Mouse (Mus musculus) left cerebral cortex, postnatal 36 days (tissue): ENCODE data around the gene Kif1bp. TPM values are rescaled to one million over a fixed set of nuclear protein-coding genes. Genes with fewer than 3 reads are reported as not detected.
"Not testable (repeated sequence)": the region's sequence is repeated elsewhere in the genome, so short reads cannot be mapped to it uniquely, and the experiment has no call there.

Experiments used
- DNase-seq, 2 experiments: peaks; one replicate each; pipeline ENCODE4 v3.0.0; 2021 to 2022; ENCODE audit warnings: low spot score in 2 of 2, mixed read lengths in 1 of 2
- intact Hi-C: fragments of 180-260 bp; cut with DNase I; formaldehyde crosslinking; loops from one replicate; pipeline ENCODE4 v1.15.1; 2025
- total RNA-seq, 2 experiments: library from RNA; stranded (reverse); gene quantifications; 2 replicates each; pipeline ENCODE4 v1.2.3; 2021

The Kif1bp gene
- 100 to 1,000 TPM; 178 to 198 TPM for total RNA-seq

DNA sequence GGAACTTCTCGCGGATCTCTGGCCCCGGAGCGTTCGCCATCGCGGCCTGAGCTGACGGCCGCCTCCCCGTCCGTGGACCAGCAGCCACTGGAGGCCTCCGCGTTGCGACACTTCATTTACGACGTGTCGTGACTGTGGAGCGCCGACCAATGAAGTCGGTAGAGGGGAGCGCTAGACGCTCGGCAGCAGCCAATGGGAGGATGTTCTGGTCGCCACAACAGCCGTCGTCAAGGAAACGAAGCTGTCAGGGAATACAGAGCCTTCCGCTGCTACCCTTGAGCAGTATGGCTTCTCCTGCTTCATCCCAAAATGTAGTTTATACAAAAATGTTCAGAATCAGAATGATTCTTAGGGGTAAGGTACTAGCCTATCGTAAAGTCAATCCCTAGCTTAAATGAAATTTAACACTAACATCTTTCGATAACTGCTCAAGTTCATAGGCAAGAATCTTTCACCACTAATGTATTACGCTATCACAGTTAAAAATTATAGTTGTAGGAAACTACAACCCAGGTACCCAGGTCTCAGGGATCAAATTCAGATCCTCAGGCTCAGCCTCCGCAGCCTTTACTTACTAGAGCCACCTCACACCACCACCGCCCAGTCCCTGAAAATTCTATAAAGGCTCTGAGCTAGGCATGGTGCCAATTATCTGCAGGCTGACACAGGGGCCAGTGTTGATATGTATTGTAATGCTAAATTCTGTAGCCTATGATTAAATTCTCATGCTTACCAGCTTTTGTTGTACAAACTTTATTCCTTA lies at the start of gene Kif1bp:
Kif1bp (minus strand) TSS at position 120 of the 763 bp plus-strand sequence.
- DNase-seq, result peak; percentile 96 to 97
- intact Hi-C loops, result no loop called here

DNA sequence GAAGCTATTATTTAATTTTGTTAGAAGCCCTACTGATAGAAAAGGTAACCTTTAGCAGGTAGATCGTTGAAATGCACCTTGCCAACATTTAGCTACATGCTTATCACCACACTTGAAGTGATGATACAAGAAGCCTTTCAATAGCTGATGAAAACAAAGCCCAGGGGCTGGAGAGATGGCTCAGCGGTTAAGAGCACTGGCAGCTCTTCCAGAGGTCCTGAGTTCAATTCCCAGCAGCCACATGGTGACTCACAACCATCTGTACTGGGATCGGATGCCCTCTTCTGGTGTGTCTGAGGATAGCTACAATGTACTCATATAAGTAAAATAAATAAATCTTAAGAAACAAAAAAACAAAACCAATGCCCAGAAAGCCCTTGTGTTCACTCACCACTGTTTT lies 25.9 kb upstream of the Kif1bp start:
- DNase-seq, result no peak
- intact Hi-C loops, result no loop called here

DNA sequence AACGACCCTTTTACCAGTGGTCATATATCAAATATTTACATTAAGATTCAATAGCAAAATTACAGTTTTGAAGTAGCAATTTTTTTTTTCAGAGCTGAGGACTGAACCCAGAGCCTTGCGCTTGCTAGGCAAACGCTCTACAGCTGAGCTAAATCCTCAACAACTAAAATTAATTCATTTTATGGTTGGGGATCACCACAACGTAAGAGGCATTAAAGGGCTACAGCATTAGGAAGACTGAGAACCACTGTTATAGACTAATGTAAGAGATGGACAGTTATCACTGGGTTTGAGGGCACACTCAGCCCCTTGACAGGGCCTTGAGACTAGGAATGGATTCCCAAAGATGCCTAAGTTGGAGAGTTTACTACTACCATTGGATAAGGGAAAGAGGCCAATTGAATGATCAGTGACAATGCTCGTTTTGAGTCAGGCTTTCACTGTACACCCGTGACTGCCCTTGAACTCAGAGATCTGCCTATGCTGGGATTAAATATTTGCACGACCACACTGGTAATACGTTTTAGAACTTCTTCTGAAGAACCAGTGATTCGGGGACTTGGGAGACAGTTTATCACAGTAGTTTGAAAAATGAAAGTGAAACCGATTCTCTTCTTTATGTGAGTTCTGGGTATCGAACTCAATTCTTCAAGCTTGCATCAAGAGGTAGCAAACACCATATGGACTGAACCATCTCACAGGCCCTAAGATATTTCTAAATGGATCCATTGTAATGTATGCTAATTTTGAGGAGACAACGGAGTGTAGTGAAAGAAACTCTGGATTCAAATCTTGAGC lies 25.2 kb upstream of the Kif1bp start:
- DNase-seq, result no peak
- intact Hi-C loops, result no loop called here

DNA sequence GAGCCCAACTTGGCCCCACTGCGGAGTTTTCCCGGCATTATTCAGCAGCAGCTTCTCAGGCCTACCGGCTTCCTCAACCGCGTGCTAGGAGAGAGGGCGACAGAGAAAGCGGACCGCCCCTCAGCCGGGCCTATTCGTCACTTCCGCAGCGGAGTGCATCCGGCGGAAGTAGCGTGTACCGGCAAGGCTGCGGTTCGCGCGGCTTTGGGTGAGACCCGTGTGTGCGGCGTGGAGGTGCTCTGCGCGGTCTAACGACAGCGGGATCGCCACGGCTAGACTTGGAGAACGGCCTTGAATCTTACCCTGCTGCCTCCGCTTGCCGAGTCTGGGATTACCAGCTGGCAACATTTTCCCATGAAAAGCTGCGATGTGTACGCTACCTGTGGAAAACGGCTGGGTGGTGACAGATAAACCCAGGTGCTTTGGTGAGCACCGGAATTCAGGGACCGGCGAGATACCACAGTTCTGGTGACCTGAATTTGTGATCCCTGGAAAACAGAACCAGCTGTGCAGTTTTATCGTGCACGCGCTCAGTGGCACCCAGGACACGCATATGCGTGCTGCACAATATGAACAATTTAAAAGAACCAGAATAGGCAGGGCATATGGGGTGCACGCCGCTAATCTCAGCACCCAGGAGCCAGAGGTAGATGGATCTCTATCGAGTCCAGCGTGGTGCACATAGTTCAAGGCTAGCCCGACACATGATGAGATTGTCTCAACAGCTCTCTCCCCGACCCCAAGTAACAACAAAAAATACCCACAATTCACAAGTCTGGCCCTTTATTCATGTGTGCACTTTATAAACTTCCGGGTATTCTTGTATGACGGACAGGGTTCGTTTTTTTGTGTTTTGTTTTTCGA lies 24.2 kb upstream of the Kif1bp start, which contains the start of gene Ddx21:
Ddx21 (minus strand) TSS at position 105 of the 864 bp plus-strand sequence.
- intact Hi-C loops, result no loop called here
- DNase-seq, result peak; percentile 91 to 92

DNA sequence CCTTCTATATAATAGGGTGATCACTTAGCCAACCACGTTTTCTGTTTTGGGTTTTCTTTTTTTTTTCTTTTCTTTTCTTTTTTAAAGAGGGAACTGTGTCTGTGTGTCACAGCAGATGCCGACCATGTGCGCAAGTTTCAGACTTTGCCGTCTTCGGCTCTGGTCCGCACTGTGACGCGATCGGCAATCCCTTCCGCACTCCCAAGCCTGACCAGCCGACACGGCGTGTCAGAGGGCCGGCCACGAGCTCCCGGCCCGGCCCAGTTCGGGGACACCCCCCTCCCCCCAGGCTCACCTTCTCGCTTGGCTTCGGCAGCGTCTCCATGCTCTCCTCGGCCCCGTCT lies 23.5 kb upstream of the Kif1bp start:
- intact Hi-C loops, result no loop called here
- no peak for DNase-seq

DNA sequence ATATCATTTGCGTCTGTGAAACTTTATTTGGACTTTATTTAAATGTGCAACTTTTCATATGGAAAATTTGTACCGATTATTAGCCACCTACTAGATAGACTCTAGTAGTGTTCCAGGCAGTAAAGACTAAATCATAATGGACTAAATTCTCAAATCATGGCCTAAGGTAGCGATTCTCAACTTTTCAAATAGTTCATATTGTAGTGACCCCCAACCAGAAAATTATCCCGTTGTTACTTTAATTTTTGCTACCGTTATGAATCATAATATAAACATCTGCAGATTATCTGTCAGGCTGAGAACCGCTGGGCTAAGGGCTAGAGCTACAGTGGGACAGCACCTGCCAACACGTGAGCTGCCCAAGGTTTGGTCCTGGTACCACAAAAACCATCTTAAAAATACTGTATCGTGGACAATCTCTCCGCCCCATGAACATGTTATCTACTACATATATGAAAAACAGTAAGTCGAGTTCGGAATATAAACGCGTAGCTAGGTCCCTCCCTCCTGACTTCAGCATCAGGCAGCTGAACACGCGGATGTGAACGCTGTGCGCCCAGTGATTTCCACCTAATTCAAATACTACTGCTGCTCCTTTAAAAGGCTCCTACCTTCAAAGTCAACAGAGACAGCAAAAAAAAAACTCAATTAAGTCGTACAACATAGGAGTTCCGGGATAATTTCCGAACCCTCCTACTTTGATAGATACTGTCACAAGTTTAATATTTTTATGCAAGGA lies 23.0 kb upstream of the Kif1bp start:
- no peak for DNase-seq
- intact Hi-C loops, result no loop called here

DNA sequence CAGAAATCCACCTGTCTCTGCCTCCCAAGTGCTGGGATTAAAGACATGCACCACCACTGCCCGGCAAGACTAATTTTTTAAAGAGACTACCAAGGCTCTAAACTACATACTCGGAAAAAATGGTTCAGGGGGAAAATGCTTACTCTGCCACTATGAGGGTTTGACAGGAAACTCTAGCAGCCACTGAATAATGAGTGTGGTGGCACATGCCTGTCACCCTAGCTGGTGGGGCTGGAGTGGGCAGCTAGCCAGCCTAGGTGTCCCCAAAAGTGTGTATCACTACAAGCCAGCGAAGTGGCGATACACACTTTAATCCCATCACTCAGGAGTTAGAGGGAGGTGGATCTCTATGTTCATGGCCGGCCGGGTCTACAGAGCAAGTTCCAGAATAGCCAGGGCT lies 21.8 kb upstream of the Kif1bp start:
- DNase-seq, result no peak
- intact Hi-C loops, result no loop called here

DNA sequence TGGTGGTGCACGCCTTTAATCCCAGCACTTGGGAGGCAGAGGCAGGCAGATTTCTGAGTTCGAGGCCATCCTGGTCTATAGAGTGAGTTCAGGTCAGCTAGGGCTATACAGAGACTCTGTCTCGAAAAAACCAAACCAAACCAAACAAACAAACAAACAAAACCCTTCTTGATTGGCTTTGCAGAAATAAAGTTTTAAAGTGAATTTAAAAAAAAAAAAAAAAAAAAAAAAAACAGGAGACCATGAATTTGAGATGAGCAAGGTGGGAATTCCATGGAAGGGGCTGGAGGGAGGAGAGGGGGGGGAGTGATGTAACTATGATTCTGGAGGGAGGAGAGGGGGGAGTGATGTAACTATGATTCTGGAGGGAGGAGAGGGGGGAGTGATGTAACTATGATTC lies 21.1 kb upstream of the Kif1bp start:
- intact Hi-C loops, DNase-seq: not testable (repeated sequence)

DNA sequence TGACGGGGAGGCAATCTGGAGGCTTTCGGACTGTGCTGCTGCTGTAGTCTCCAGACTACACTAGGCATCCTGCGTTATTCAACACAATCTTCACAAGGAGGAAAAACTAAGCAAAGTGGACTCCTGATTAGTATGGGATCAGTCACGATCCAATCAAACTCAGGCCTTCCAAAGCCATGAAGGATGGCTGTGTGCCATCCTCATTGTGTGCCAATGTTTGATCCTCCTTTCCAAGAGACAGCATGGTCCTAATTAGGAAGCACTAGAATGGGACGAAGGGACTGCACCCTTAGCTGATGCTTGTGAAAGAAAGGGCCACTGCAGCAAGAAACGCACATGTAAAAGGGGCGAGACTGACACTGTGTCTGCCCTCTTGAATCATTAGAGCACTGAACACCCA lies 14.2 kb upstream of the Kif1bp start:
- DNase-seq, result no peak
- intact Hi-C loops, result no loop called here

DNA sequence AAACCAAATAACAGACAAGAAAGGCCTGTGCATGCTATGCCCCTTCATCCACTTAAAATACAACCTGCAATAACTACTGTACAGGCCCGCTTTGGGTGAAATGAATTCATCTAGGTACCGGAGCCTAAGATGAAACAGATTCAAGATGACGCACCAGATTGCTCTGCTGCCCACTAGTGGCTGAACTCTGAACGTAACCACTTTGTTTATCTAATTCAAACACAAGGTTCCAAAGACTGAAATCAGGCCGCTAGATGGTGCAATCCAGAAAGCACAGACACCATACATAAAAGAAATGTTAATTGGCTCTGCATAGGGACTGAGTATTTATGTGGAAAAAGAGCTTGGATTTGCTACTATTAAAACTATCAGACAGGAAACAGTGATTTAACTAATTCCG lies 11.9 kb upstream of the Kif1bp start:
- intact Hi-C loops, result no loop called here
- peak; percentile 78 to 88 for DNase-seq

DNA sequence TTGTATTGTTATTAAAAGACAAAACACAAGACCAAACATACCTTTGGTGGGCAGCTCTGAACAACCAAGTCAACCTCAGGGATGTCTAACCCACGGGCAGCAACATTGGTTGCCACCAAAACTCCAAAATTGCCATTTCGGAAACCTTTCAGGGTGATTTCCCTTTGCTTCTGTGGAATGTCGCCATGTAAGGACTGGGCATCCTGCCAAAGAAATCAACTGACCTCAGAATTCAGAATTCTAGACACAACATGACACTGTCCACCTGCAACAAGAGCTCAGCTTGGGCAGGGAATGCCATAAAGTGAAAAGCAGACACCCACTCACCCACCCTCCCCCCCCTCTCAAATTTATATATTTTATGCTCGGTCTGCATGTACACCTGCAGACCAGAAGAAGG lies 10.4 kb upstream of the Kif1bp start:
- DNase-seq, result no peak
- intact Hi-C loops, result no loop called here

DNA sequence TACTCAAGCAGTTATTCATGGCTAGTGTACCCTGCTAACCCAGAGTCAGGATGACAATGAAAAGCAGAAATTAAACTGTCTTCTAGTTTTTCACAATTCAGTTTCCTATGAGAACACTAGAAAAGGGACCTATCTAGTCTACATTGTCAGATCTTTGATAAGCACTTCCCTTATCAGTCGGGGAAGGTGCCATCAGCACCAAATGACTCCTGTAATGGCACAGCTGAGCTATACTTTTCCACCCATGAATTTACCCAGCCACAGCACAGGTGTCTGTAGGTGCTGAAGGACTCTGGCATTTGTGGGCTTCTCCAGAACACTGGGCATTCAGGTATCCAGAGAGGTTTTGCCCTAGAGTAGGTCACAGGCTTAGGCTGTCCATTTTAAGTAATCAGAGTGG lies 5.0 kb upstream of the Kif1bp start:
- no peak for DNase-seq
- intact Hi-C loops, result no loop called here

DNA sequence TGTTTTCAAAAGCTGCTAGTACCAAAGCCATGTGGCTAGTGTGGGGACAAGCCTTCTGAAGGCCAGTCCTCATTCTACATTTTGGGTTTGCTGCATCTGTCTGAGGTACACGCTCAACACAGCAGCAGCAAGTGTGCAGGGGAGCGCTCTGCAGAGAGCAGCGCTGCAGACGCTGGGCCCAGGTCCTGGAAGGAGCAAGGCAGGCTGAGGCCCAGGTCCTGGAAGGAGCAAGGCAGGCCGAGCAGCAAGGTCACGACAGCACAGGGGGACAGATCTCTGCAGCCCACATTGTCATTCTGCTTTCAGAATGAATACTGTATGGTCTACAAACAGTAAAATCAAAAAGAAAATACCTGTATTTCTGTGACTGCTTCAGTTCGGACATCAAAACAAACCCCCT lies 4.4 kb upstream of the Kif1bp start:
- no peak for DNase-seq
- intact Hi-C loops, result no loop called here

DNA sequence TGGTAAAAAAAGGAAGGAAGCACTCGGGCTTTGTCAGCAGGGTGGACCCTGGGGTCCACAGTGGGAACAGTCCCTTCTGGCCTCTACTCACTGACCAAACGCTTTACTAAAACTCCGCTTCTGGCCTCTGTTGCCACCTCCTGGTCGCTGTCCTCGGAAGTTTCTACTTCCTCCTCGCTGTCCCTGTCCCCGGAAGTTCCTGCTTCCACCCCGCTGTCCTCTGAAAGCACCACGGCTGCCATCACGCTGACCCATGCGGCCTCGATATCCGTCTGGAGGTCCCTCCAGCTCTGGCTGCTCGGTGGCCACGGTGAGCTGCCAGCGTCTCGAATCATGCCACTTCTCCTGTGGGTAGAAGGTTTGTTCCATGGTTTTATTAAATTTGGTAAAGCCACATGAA lies 4.0 kb upstream of the Kif1bp start:
- intact Hi-C loops, result no loop called here
- DNase-seq, result no peak

DNA sequence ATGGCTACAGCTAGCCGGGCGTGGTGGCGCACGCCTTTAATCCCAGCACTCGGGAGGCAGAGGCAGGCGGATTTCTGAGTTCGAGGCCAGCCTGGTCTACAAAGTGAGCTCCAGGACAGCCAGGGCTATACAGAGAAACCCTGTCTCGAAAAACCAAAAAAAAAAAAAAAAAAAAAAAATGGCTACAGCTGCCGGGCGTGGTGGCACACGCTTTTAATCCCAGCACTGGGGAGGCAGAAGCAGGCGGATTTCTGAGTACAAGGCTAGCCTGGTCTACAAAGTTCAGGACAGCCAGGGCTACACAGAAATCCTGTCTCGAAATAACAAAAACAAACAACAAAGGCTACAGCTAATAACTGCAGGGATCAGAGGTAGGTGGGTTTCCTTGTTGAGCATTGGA lies 872 bp upstream of the Kif1bp start:
- DNase-seq, intact Hi-C loops: not testable (repeated sequence)

DNA sequence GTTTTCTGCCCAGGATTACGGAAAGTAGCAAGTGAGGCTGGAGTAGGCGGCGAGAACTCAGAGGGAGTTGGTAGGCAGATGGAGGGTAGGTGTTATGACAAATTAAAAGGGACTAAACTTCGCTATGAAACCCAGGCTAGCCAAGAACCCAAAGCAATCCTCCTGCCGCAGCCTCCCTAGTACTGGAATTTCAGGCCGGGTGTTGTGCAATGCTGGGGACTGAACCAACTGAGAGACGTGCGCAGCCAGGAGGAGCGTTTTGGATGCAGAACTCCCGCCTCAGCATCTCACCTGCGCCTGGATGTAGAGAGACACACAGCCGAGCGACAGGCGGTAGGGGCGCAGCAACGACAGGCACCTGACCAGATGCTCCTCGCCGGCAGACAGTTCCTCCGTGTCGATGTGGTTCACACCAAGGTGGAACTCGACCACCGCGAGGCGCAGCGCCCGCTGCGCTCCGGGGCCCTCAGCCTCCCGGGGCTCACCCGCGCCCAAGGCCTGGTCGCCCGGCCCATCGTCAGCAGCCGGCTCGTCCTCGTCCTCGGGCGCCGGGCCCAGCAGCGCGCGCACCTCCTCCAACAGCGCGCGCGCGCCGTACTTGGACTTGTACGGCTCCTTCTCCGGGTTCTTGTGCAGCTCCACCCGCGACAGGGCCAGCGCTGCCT lies 452 bp downstream of the Kif1bp start:
- intact Hi-C loops, result no loop called here
- peak in 1 of 2 experiments; percentile 59 for DNase-seq

DNA sequence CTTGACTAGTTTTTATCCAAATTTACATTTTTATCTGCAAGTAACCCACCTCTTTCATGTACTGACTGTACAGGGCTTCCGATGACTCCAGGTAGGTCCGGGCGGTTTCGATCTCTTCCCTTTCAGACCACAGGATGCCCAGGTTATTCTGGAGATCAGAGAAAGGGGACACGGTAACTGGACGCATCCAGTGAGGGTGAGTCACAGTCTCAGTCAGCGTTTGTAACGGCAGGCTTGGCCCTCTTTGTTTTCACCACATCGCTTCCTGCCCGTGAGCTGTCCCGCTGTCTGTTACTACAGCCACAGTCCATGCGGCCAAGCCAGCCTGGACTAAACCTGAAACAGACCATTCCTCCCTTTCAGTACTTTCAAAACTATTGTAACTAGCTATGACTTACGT lies 3.3 kb downstream of the Kif1bp start:
- DNase-seq, result no peak
- intact Hi-C loops, result no loop called here

DNA sequence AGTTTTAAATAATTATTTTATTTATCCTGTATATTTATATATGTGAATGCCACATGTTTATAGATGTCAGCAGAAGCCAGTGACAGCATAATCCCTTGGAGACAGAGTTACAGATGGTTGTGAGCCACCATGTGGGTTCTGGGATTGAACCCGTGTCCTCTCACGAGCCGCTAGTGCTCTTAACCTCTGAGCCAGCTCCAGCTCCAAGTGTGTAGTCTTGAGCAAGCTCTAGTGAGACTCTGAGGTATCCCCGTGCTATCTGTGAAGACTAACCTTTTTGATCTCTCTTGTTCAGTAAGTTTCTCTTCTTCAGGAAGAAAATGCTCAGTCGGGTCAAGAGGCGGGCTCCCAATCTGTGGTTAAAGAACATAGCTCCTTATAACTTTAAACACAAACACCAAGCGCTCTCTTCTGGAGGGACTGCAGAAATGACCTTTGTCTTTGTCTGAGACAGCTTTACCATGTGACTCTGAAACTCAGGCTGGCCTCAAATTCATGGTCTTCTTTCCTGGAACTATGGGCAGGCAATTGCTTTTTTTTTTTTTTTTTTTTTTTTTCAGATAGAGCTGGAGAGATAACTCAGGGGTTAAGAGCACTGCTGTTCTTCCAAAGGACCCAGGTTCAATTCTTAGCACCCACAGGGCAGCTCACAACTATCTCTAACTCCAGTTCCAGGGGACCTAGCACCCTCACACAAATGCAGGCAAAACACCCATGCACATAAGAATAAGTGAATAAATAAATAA lies 8.0 kb downstream of the Kif1bp start:
- intact Hi-C loops, result no loop called here
- DNase-seq, result no peak
